Mouse (Mus musculus) left cerebral cortex, adult 11 months (tissue): ENCODE measurements around the gene Slc6a15.

Experiments used
- DNase-seq: peaks from one replicate; pipeline ENCODE4 v3.0.0; 2022; ENCODE audit warnings: low spot score

The Slc6a15 gene

DNA sequence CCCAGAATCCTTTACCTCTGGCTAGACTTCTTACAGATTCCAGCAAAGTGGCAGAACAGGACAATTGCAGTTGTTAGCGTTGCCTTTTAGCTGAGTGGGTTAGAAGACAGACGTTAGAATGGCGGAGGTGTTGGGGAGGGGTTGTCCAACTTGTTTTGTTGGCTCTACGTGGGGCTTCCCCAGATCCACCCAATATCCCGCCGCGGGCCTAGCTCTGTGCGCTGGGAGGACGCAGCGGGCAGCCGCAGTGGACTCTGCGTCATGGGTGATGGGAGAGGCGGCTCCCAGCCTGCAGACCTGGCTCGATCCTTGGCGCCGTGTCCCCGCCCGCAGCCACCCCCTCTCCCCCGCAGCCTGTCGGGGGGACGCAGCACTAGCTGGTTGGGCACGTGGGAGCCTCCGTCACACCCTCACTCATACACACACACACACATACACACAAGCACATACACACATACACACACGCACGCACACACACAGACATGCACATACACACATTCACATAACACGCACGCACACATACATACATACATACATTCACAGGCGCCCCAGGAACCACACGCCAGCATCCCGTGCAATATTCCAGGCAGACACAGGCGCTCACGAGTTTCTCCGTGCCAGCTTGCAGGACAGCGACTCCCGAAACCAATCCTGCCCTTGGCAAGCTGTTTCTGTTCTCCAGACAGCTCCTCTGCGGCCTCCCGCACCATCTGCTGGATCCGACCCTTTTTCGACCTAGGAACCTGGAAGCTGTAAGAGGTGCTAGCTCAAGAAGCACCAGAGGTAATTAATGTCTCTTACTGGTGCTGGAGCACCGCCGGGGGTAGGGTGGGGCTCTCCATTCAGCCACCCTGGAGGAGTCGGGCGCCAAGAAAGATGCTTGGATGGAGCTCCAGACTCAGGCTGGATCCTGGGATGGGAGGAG lies at the start of gene Slc6a15:
Gene Slc6a15, plus strand, starts transcription at position 413 of the 925 bp plus-strand sequence.
- DNase-seq = peak; percentile 27

DNA sequence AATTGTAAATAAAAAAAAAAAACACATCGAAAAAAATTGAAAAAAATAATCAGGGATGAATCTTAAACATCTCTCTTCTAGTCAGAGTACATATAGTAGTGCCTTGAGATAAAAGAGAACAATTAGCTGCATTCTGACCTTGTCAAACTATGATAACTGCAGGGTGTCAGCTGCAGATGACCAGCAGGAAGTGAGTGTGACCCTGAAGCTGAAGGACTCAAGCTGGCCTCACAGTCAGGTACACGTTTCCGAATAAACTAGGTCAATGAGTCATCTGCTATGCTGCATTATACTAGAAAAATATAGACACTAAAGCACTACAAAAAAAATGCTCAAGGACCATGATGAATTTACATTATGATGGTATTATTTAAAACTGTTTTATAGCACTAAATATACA lies 45.6 kb upstream of the Slc6a15 start:
- no peak for DNase-seq

DNA sequence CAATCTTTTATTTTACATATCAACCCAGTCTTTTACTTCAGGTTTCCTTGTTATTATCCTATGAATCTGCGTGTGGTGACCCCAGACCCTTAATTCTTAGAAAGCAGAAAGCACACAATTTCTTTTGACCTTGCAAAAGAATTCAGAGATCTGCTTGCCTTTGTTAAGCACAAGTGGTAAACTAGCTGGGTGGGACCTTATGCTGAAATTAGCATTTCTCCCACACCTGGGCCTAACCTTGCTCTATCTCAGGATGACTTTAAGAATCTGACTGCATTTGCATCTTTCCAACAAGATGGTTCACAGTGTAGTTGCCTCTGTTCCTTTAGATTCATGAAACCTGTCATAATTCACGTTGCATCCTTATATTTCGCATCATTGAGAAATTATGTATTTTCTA lies 44.2 kb upstream of the Slc6a15 start:
- no peak for DNase-seq

DNA sequence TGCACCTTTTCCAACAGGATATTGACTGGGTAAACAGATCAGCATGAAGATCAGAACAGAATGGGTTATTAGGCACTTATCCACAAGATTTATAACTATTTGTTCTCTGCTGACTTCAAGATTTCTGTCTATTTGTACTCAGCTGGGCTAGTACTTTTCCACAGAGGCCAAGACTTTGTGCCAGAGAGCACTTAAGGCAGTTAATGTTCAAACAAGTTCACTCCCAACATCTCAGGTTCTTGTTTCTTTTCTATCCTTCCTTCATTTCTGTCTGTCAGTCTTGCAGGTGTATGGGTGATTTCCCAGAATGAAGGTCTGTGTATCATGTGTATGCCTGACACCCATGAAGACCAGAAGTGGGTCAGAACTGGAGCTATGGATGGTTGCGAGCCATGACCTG lies 33.3 kb upstream of the Slc6a15 start:
- no peak for DNase-seq

DNA sequence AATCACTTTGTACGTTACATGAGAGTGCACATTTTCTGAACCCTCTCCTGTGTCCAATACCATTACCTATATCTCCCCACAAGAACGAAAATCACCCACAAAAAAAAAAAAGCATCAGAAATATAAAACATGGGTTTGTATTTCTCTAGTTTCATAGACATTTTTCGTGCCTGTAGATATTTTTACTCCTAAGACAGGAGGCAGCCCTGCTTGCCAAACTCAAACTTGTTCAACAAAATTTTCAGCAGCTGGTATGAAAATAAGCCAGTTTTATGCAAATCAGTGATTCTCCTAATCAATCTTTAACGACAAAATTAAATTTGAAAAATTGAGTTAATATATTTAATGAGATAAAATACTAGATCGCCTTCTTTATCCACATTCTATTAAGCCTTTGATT lies 27.7 kb upstream of the Slc6a15 start:
- no peak for DNase-seq

DNA sequence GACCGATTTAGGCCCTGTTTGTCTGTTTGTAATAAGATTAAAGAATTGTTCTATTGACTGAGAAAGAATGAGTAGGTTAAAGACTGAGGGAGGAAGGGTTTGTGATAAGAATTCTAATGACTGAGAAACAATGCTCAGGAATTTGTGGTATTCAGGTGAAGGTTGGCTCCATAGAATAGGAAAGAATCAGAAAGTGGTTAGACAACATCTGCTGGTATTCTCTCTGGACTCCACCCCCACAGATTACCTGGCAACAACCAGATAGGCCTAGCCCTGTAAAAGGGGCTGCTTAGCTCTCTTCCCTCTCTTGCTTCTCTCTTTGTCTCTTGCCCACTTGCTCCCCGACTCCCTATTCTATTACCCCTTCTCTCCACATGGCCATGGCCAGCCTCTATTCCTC lies 20.8 kb upstream of the Slc6a15 start:
- no peak for DNase-seq

DNA sequence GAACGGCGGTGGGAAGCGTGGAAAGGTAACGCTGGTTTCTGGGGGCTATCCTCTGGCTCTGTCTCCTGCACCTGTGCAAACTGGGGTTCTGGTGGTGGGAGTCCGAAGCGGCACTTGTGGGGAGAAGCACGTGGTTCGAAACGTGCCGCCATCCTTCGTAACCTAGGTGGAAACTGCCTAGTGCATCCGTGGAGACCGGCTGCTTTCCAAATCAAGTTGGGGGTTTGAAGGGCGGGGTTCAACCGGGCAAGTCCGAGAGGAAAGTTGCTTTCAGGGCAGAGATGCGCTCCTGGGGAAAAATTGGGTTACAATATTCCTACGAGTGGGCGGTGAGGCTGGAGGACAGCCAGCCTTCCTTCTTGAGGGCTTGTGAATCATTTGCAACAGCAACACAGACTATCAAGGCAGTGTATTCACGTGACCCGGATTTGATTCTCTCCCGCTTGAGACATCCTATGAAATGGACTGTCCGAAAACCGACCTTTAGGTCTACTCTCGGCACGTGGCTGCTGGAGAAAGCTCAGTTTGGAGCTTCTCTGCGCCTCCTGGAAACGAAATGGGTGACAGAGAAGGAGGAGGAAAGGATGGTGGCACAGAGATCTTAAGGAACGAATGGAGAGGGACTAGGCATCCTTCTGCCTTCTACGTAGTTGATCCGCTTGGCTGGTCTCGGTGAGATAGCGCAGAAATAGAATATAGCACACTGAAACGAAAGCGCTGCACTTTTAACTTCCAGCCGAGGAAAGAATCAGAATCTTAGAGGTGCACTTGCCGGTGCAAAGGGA lies 905 bp downstream of the Slc6a15 start:
- DNase-seq = peak; percentile 27

DNA sequence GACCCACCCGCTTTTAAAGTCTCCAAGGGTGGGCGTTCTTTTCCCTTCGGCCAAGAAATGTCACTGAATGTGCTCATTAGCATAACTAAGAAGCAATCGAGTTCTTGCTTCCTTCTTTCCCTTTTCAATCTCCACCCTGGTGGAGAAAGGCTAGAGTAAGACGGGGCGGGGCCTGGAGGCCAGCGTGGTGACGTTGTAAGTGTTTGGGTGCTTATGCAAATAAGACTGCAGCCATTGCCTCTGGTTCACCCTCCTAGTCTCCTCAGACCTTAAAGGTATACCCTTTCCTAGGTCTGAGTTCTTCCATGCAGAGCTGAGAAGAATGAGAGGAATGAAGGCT lies 1.5 kb downstream of the Slc6a15 start:
- peak; percentile 47 for DNase-seq

DNA sequence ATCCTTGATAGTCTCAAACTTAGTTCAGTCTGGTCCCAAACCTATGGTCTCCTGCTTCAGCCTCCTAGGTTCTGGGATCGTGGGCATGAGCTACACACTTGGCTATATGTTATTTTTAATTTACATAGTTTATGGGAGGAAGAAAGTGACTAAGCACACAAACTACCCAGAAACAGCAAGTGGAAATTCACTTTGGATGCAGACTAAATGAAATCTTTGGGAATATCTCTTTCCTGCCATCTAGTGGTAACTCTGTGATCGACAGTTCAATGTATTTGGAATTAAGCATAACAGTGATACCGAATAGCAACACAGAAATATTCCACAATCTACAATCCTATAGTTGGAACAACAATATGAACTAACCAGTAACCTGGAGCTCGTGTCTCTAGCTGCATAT lies 34.6 kb downstream of the Slc6a15 start:
- peak; percentile 40 for DNase-seq

DNA sequence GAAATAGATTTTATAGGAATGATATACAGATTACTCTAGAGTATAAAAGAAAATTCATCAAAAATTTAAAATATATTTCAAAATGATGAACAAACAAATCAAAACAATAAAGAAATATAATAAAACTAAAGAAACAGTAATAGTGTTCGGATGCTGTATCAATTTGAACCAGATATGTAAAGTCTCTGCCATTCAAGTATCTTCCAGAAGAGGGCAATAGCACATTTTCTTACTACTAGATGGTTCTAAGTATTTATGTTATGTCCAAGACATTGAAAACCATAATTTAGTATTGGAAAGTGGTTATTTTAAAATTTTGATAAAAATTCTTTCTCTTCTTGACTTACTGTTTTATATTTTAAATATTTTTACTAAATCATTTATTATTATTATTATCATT lies 60.1 kb downstream of the Slc6a15 start:
- no peak for DNase-seq

DNA sequence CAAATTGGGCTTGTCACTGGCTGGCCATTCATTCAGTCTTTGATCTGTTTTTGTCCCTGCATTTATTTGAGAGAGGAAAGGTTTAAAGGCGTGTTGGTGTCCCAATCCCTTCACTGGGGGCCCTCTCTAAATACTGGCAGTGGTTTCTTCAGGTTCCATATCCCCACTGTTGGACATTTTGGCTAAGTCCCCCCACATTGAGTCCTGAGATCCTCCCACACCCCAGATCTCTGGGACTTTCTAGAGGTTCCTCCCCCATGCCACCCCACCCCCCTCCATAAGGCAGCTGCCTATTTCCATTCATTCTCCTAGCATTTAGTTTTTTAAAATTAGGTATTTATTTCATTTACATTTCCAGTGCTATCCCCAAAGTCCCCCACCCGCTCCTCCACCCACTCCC lies 75.0 kb downstream of the Slc6a15 start:
- DNase-seq = no peak

DNA sequence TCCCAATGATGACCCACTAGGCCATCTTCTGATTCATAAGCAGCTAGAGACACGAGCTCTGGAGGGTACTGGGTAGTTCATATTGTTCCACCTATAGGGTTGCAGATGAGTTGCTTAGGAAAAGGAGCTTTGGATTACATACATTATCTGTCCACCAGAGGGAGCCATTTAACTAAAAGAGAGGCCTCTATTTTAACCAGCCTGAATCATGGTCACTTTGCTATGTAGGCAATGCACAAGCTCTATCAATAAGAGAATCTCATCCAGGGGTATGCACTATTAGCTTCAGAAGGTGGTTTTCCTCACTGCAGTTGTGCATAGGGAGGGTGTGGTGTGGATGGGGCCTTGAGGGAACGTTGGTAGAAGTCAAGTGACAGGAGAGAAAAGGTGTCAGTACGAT lies 75.5 kb downstream of the Slc6a15 start:
- peak; percentile 53 for DNase-seq

DNA sequence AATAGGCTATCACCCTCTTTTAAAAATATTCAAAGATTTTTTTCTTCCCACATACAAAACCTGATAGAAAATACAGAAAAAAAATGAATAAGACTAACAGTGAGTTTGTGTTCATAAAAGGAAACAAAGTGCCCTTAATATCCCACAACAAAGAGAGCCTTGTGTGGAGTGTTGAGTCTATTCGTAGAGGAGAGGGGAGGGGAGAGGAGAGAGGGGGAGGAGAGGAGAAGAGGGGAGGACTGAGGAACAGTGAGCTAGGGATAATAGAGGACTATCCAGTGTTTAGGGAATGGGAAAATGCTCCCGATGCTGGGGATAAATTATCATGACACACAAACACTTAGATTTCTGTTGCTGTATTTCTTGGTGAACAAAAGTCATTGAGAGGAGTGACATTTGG lies 80.8 kb downstream of the Slc6a15 start:
- DNase-seq = no peak

DNA sequence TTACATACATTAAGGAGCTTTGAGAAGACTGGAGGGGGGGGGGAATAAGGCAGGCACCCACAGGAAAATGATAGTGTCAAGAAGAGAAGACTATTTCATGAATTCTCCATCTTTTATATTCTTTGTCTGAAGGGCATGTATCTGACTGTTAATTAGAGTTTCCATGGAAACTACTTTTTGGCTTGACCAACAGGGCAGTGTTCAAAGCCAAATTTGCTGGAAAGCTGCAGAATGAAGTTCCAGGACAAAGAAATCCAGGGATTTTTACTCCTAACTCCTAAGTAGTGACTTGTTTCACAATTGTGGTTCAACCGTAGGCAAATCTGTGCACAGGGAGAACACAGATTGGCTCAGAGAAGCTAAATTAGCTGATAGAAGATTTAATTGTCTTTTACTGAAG lies 90.3 kb downstream of the Slc6a15 start:
- DNase-seq = no peak
